Mouse (Mus musculus) limb, embryonic 14.5 days (tissue): Measurements from ENCODE around the gene Zan. TPM values are rescaled to one million over a fixed set of nuclear protein-coding genes. Genes with fewer than 3 reads are reported as not detected.

Experiments used
- ATAC-seq: fragments of 200-750 bp; cut with Nextera tagmentation; 2 replicates; pipeline ENCODE4 v1.8.0; 2017; ENCODE audit warnings: low read depth, moderate number of reproducible peaks, moderate TSS enrichment; ENCODE audit not compliant: low FRiP score
- DNase-seq: peaks from one replicate; pipeline ENCODE4 v3.0.0-alpha.2; 2015; ENCODE audit warnings: low spot score
- H3K27ac ChIP-seq: fragments of 300-500 bp; sonication (generic); replicated peaks from 2 replicates; pipeline ENCODE4 v1.5.1; 2014; ENCODE audit warnings: low read depth, mild to moderate bottlenecking, low read length, moderate library complexity, mixed read lengths
- H3K27me3 ChIP-seq: fragments of 300-500 bp; sonication (generic); 2 replicates; pipeline ENCODE4 v1.6.1; 2014; ENCODE audit warnings: low read length, mixed read lengths; ENCODE audit not compliant: control insufficient read depth, insufficient read depth
- H3K36me3 ChIP-seq: fragments of 300-500 bp; sonication (generic); 2 replicates; pipeline ENCODE4 v1.6.1; 2014; ENCODE audit warnings: mild to moderate bottlenecking, low read length, moderate library complexity, mixed read lengths; ENCODE audit not compliant: control insufficient read depth, insufficient read depth
- H3K4me1 ChIP-seq: fragments of 300-500 bp; sonication (generic); 2 replicates; pipeline ENCODE4 v1.6.1; 2014; ENCODE audit warnings: antibody characterized with exemption, low read length, mixed read lengths; ENCODE audit not compliant: control insufficient read depth, insufficient read depth
- H3K4me2 ChIP-seq: fragments of 300-500 bp; sonication (generic); replicated peaks from 2 replicates; pipeline ENCODE4 v1.6.1; 2014; ENCODE audit warnings: low read depth, mild to moderate bottlenecking, low read length, moderate library complexity; ENCODE audit not compliant: severe bottlenecking
- H3K4me3 ChIP-seq: fragments of 300-500 bp; sonication (generic); replicated peaks from 2 replicates; pipeline ENCODE4 v1.5.1; 2014; ENCODE audit warnings: low read length
- H3K9ac ChIP-seq: fragments of 300-500 bp; sonication (generic); 2 replicates; pipeline ENCODE4 v1.6.1; 2014; ENCODE audit warnings: mild to moderate bottlenecking, low read depth, low read length, moderate library complexity; ENCODE audit not compliant: severe bottlenecking
- H3K9me3 ChIP-seq: fragments of 300-500 bp; sonication (generic); 2 replicates; pipeline ENCODE4 v1.6.1; 2016; ENCODE audit warnings: low read length; ENCODE audit not compliant: control insufficient read depth
- POLR2A ChIP-seq: fragments of 200-500 bp; IDR thresholded peaks from 2 replicates; pipeline ENCODE4 v1.8.0; 2012; ENCODE audit warnings: inconsistent platforms, mild to moderate bottlenecking, moderate library complexity, borderline replicate concordance; ENCODE audit not compliant: insufficient read depth, insufficient read length; ENCODE audit errors: extremely low read depth
- WGBS: fragments of 180-500 bp; shearing (Covaris S2); extraction: QIAGEN DNeasy Blood & Tissue Kit; methylation state at CpG from one replicate; pipeline ENCODE4 v1.1.7; 2014; 5-methylcytosine and 5-hydroxymethylcytosine counted together
- polyA plus RNA-seq, 2 experiments: library from polyadenylated mRNA; depleted of rRNA in 1 of 2; stranded (reverse) in 1 of 2; unstranded in 1 of 2; fragments of >200 nt; fragmentation: Nextera tagmentation in 1 of 2; extraction: Ambion mirVana in 1 of 2; gene quantifications; 2 replicates each; pipeline versions ENCODE4 v1.2.1 to v1.2.3; 2012 to 2014

Zan gene
- polyA plus RNA-seq, 2 experiments: 0.35 TPM; not detected in 1

GRCm38 (mm10) chr5:137523396-137524250, 46.8 kb upstream of the Zan start:
- no peak overlapping the region for H3K4me3 ChIP-seq
- no peaks in the 10 kb centered on the region for H3K9me3 ChIP-seq
- no peak overlapping the region for H3K27ac ChIP-seq
- H3K36me3 ChIP-seq: peaks cover 100% of the 10 kb centered on the region
- no peak for ATAC-seq
- no peak for DNase-seq
- no peaks in the 10 kb centered on the region for H3K4me1 ChIP-seq
- no peaks in the 10 kb centered on the region for H3K27me3 ChIP-seq
- TF ChIP-seq POLR2A: no peak
- WGBS: 85% methylated on average over 25 of the region's 25 CpGs
- no peak overlapping the region for H3K4me2 ChIP-seq
- no peak overlapping the region for H3K9ac ChIP-seq

- no peak overlapping the region for H3K9ac ChIP-seq
- TF ChIP-seq POLR2A: no peak
- DNase-seq (no peak), ATAC-seq (no peak)
- H3K36me3 ChIP-seq: peaks cover 97% of the 10 kb centered on the region
- no peak overlapping the region for H3K27ac ChIP-seq
- no peaks in the 10 kb centered on the region for H3K9me3 ChIP-seq
- 75% methylated on average over 9 of the region's 11 CpGs for WGBS
- H3K27me3 ChIP-seq: no peaks in the 10 kb centered on the region
- H3K4me3 ChIP-seq: no peak overlapping the region
- no peaks in the 10 kb centered on the region for H3K4me1 ChIP-seq
- H3K4me2 ChIP-seq: no peak overlapping the region
Observed at GRCm38 (mm10) chr5:137522711-137523110, 45.8 kb upstream of the Zan start.

GRCm38 (mm10) chr5:137521861-137522260, 45.0 kb upstream of the Zan start:
- no peak for ATAC-seq
- H3K9me3 ChIP-seq: no peaks in the 10 kb centered on the region
- WGBS: 73% methylated on average over 9 of the region's 9 CpGs

DNA sequence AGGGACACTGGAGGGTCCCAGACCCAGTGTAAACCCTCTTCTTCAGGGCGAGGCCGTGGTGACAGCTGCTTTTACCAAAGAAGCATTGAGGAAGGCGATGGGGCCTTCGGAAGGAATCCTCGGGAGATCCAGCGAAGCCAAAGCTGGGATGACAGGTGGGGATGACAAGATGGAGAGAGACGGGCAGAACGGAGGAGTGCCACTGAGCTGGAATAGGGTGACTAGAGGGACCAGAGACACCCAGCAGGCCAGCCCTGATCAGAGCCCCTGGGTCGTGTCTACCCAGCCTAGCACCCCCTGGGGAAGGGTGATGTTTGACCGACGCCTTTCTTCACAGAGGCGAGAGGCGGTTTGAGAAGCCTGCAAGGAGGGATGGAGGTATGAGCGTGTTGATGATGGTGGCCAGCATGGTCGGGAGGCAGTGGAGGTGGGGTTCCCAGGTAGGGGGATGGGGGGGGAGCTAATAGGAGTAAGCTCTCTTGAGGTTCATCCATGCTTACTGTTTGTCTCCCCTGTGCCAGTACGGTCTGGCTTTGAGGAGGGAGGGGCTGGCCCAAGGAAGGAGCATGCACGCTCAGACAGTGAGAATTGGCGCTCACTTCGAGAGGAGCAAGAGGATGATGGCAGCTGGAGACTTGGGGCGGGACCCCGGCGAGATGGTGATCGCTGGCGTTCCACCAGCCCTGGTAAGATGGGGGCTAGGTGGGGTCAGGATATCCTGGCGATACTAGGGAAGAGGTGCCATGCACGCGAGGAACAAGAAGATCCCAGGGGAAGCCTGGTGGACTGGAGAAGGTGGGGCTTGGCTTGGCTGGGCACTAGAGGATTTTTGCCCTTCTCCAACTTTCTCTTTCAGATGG, 43.1 kb upstream of the Zan start:
- WGBS: 90% methylated on average over 27 of the region's 27 CpGs
- Histone ChIP-seq H3K4me2 (no peak overlapping the region), H3K27me3 (no peaks in the 10 kb centered on the region), H3K9me3 (no peaks in the 10 kb centered on the region), H3K4me3 (no peak overlapping the region), H3K36me3 (peaks cover 75% of the 10 kb centered on the region), H3K27ac (no peak overlapping the region), H3K9ac (no peak overlapping the region), H3K4me1 (no peaks in the 10 kb centered on the region)
- DNase-seq (no peak), ATAC-seq (no peak)
- no peak for TF ChIP-seq POLR2A

More at GRCm38 (mm10) chr5:137521861-137522260, 45.0 kb upstream of the Zan start:
- H3K4me2 ChIP-seq: no peak overlapping the region
- H3K4me3 ChIP-seq: no peak overlapping the region
- DNase-seq: no peak
- no peak for TF ChIP-seq POLR2A
- H3K4me1 ChIP-seq: no peaks in the 10 kb centered on the region
- H3K27ac ChIP-seq: no peak overlapping the region
- H3K36me3 ChIP-seq: peaks cover 93% of the 10 kb centered on the region
- H3K9ac ChIP-seq: no peak overlapping the region
- H3K27me3 ChIP-seq: no peaks in the 10 kb centered on the region

DNA sequence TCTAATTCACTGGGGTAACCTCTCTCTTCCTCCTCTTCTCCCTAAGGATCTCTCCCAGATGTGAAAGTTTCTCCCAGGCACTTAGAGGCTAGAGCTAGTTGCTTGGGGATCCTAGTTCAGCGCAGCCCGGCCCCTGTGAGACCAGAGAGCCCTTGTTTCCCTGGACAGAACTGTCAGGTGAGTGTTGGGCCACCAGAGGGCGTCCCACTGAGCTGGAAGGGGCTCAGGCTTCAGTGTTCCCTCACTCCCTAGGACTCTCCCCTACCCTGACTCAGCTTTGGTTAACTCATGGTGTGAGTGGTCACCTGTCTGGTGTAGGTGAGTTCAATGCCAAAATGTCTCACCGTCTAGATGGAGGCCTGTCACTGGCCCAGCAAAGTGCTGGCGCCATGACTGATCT, 41.6 kb upstream of the Zan start, which contains the start of gene Gigyf1:
TSS of gene Gigyf1 (plus strand) at position 113 of the 400 bp plus-strand sequence.
- TF ChIP-seq POLR2A: no peak
- peaks cover 65% of the 10 kb centered on the region for H3K36me3 ChIP-seq
- H3K27ac ChIP-seq: no peak within 1 kb of the TSS
- no peaks in the 10 kb centered on the region for H3K27me3 ChIP-seq
- no peaks in the 10 kb centered on the region; the same call in 1 of the 2 replicates for H3K4me1 ChIP-seq
- no peak within 1 kb of the TSS for H3K4me2 ChIP-seq
- ATAC-seq: no peak
- DNase-seq: no peak
- H3K9ac ChIP-seq: no peak within 1 kb of the TSS
- no peak within 1 kb of the TSS for H3K4me3 ChIP-seq
- WGBS: 77% methylated on average over 5 of the region's 5 CpGs
- no peaks in the 10 kb centered on the region for H3K9me3 ChIP-seq
